Mouse (Mus musculus) inflammation-experienced regulatory T-cells, adult 6 months (primary cell): ENCODE measurements around the gene Gm11569. TPM values are rescaled to one million over a fixed set of nuclear protein-coding genes. Genes with fewer than 3 reads are reported as not detected.
"Not testable (repeated sequence)": the region's sequence is repeated elsewhere in the genome, so short reads cannot be mapped to it uniquely, and the experiment has no call there.

ENCODE experiments used
- ATAC-seq: one replicate; pipeline ENCODE4 v1.8.0; 2017
- polyA plus RNA-seq, 3 experiments: library from polyadenylated mRNA; unstranded; fragments of 100-300 nt; shearing (Covaris generic); gene quantifications; one replicate each; pipeline ENCODE4 v1.2.1; 2017

Gm11569 gene
- not detected for polyA plus RNA-seq

DNA sequence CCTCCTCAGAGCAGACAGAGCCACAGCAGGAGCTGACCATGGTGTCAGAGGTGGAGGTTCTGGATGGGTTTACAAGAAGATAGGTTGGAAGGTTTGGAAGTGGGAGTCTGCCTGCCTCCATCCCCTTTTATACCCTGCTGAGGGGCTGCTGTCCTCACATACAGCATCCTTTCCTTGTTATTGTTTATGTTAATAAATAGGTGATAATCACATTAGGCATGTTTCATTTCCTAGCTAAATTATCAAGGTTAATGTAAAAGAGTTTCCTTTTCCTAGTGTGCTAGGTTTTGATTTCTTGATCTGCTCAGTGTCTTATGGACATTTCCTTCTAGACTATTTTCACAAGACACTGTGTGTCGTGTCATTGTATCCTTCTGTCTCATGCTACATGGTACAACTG is at the start of gene Gm11569:
Gm11569 (minus strand) TSS at position 101 of the 400 bp plus-strand sequence.
- not testable (repeated sequence) for ATAC-seq

DNA sequence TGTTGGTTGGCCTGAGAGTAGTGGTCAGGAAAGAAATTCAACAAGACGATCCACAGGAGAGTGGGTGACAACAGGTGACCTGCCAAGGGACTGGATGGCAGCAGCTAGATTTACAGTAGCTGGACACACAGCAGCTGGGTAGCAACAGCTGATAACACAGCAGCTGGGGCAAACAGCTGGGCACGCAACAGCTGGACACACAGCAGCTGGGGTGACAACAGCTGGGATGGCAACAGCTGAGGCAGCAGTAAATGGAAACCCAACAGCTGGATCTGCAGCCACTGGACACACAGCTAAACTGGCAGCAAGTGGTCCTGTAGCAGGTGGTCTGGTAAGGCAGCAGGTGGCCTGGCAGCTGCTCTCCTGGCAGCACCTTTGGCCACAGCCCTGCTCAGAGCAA is 48.0 kb upstream of the Gm11569 start:
- no peak for ATAC-seq

DNA sequence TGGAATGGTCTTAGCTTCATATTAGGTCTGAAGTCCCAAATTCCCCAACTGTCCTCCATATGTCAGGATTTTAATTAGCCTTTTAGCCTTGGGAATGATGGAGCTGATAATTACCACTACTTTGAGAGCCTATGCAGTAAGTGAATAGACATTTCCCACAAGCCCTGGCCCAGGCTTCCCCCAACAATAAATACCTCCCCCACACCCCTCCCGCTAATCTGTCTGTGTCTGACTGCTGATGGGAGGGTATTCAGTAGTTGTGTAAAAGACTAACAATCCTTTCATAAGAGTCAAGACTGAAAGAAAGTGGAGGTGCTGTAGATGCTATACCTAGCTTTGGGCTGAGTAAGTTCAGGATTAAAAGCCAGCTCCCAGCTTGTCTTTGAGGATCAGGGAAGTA is 43.5 kb upstream of the Gm11569 start:
- ATAC-seq, result no peak

DNA sequence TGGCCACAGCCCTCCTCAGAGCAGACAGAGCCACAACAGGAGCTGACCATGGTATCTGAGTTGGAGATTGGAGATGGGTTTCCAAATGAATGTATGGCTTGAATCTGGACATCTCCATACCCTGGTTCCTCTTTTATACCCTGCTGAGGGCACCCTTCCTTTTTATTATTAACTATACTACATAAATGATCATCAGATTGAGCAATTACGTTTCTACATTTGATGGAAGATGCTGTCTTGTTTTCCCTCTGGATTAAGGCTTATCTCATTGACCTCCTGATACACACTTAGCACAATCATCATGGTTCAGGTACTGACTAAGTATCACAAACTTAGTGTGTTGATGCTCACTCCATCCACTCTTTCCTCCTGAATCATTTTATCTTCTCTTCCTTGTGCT is 39.2 kb upstream of the Gm11569 start, which contains the start of gene 2300003K06Rik:
2300003K06Rik (minus strand) TSS at position 101 of the 400 bp plus-strand sequence.
- no peak for ATAC-seq

DNA sequence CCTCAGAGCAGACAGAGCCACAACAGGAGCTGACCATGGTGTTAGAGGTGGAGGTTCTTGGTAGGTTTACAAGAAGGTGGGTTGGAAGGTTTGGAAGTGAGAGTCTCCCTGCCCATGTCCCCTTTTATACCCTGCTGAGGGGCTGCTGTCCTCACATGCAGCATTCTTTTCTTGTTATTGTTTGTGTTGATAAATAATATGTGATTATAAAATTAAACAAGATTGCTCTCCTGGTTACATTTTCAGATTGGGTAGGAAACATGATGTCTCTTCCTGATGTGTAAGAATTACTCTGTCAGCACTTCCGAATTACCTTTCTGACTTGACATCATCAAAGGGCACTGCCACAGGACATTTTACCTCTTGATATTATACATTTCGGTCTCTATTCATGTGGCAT is 16.8 kb upstream of the Gm11569 start, which contains the start of gene Gm11564:
Gm11564 (minus strand) TSS at position 101 of the 400 bp plus-strand sequence.
- ATAC-seq, result not testable (repeated sequence)

DNA sequence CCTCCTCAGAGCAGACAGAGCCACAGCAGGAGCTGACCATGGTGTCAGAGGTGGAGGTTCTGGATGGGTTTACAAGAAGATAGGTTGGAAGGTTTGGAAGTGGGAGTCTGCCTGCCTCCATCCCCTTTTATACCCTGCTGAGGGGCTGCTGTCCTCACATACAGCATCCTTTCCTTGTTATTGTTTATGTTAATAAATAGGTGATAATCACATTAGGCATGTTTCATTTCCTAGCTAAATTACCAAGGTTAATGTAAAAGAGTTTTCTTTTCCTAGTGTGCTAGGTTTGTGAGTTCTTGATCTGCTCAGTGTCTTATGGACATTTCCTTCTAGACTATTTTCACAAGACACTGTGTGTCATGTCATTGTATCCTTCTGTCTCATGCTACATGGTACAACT is 11.1 kb upstream of the Gm11569 start, which contains the start of gene Krtap4-13:
Krtap4-13 (minus strand) TSS at position 101 of the 400 bp plus-strand sequence.
- ATAC-seq, result not testable (repeated sequence)

DNA sequence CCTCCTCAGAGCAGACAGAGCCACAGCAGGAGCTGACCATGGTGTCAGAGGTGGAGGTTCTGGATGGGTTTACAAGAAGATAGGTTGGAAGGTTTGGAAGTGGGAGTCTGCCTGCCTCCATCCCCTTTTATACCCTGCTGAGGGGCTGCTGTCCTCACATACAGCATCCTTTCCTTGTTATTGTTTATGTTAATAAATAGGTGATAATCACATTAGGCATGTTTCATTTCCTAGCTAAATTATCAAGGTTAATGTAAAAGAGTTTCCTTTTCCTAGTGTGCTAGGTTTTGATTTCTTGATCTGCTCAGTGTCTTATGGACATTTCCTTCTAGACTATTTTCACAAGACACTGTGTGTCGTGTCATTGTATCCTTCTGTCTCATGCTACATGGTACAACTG is 5.6 kb upstream of the Gm11569 start, which contains the start of gene Gm11554:
Gm11554 (minus strand) TSS at position 101 of the 400 bp plus-strand sequence.
- ATAC-seq, result not testable (repeated sequence)

DNA sequence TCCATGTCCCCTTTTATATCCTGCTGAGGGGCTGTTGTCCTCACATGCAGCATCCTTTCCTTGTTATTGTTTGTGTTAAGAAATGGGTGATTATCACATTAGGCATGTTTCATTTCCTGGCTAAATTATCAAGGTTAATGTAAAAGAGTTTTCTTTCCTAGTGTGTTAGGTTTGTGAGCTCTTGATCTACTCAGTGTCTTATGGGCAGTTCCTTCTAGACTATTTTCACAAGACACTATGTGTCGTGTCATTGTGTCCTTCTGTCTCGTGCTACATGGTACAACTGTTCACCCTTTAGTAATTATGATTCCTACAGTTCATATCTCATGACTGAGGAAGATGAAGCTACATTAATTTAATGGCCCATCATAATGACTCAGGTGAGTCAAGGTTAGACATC is 5.4 kb downstream of the Gm11569 start, which contains the start of gene Gm11596:
Gm11596 (minus strand) TSS at position 101 of the 400 bp plus-strand sequence.
- ATAC-seq, result no peak

DNA sequence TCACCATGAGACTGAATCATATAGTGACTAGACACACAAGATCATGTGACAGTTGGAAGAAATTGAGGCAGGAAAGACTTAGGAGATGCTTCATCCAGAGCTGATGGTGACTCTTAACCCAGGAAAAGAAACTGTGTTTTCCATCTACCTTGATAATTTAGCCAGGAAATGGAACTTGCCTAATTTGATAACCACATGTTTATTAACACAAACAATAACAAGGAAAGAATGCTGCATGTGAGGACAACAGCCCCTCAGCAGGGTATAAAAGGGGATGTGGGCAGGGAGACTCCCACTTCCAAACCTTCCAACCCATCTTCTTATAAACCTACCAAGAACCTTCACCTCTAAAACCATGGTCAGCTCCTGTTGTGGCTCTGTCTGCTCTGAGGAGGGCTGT is 13.8 kb downstream of the Gm11569 start, which contains the start of gene Krtap4-9:
Krtap4-9 (plus strand) TSS at position 301 of the 400 bp plus-strand sequence.
- not testable (repeated sequence) for ATAC-seq

DNA sequence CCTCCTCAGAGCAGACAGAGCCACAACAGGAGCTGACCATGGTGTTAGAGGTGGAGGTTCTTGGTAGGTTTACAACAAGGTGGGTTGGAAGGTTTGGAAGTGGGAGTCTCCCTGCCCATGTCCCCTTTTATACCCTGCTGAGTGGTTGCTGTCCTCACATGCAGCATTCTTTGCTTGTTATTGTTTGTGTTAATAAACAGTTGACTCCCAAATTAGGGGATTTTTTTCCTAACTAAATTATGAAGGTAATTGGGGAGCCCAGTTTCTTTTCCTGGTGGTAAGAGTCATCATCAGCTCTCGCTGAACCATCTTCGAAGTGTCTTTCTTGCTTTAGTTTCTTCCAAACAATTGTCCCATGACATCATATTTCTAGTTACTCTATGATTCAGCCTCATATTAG is 18.1 kb downstream of the Gm11569 start, which contains the start of gene Krtap4-8:
Krtap4-8 (minus strand) TSS at position 101 of the 400 bp plus-strand sequence.
- no peak for ATAC-seq

DNA sequence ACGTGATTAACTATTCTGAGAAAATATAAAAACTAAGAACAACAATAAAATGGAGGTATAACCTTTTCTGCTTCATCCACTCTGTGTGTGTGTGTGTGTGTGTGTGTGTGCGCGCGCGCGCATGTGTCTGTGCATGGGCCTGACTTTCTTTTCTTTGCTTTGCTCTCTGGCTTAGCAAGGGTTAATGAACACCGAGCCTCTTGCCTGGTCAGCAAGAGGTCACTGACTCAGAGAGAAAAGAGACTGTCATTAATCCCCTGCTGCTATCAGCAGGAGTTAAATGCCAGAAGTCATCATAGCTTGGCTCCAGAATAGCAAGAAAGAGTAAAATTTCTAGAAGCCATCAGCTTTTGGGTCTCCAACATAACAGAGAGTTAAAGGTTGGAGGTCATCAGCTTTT is 20.3 kb downstream of the Gm11569 start:
- no peak for ATAC-seq

DNA sequence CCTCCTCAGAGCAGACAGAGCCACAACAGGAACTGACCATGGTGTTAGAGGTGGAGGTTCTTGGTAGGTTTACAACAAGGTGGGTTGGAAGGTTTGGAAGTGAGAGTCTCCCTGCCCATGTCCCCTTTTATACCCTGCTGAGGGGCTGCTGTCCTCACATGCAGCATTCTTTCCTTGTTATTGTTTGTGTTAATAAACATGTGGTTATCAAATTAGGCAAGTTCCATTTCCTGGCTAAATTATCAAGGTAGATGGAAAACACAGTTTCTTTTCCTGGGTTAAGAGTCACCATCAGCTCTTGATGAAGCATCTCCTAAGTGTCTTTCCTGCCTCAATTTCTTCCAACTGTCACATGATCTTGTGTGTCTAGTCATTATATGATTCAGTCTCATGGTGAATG is 25.9 kb downstream of the Gm11569 start, which contains the start of gene Gm11595:
Gm11595 (minus strand) TSS at position 101 of the 400 bp plus-strand sequence.
- not testable (repeated sequence) for ATAC-seq

DNA sequence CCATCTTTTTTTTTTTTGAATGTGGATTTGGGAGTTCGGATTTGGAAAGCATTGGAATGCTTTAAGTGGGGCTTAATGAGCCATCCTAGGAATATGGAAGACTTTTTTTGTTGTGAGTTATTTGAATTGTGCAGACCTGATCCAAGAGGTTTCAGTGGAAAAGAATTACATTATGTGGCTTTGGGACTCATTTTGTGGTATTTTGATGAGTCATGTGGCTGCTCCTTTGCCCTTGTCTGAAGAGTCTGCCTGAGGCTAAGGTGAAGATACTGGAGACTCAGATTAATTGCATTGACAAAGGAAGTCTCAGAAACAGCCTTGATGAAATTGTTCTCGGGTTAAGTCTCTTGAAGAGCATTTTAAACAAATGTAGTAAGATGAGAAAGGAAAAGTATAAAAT is 30.3 kb downstream of the Gm11569 start:
- ATAC-seq, result no peak

DNA sequence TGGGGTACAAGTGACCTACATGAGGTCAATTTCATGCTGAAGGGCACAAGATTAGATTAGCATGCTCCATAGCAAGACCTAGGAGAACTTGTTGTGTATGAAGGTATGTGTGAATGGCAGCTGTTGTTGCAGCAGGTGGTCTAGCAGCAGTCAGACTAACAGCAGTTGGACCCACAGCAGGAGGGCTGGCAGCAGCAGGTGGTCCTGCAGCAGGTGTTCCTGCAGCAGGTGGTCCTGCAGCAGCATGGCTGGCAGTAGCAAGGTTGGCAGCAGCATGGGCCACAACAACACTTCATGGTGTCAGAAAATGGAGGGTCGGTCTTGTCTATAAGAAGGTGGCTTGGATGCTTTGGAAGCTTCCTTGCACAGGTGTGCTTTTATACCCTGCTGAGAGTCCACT is 39.9 kb downstream of the Gm11569 start:
- no peak for ATAC-seq

Other genes starting within 250 kb of the Gm11569 start
- gene Krtap3-3, start 248.1 kb downstream of the Gm11569 start, polyA plus RNA-seq, result not detected
- not detected for gene Krtap3-2, start 242.1 kb downstream of the Gm11569 start, polyA plus RNA-seq
- gene Gm11939, start 239.5 kb downstream of the Gm11569 start, polyA plus RNA-seq, result not detected
- not detected for gene Krtap3-1, start 232.3 kb downstream of the Gm11569 start, polyA plus RNA-seq
- gene Krtap1-5, start 217.9 kb downstream of the Gm11569 start, polyA plus RNA-seq, result not detected
- gene Krtap1-4, start 215.3 kb downstream of the Gm11569 start, polyA plus RNA-seq, result not detected
- gene Krtap1-3, start 207.6 kb downstream of the Gm11569 start, polyA plus RNA-seq, result not detected
- gene Krtap9-3, start 200.8 kb downstream of the Gm11569 start, polyA plus RNA-seq, result not detected
- not detected for gene Gm11938, start 195.6 kb downstream of the Gm11569 start, polyA plus RNA-seq
- not detected for gene Gm11937, start 188.7 kb downstream of the Gm11569 start, polyA plus RNA-seq
- gene Krtap2-4, start 184.1 kb downstream of the Gm11569 start, polyA plus RNA-seq, result not detected
- not detected for gene Gm11562, start 178.5 kb downstream of the Gm11569 start, polyA plus RNA-seq
- gene Krtap4-1, start 170.7 kb downstream of the Gm11569 start, polyA plus RNA-seq, result not detected
- gene Krtap4-2, start 163.8 kb downstream of the Gm11569 start, polyA plus RNA-seq, result not detected
- gene Krtap4-7, start 154.8 kb downstream of the Gm11569 start, polyA plus RNA-seq, result not detected
- gene Gm11555, start 148.7 kb downstream of the Gm11569 start, polyA plus RNA-seq, result not detected
- not detected for gene Gm11563, start 140.0 kb downstream of the Gm11569 start, polyA plus RNA-seq
- not detected for gene Krtap4-6, start 133.0 kb downstream of the Gm11569 start, polyA plus RNA-seq
- gene Gm14190, start 108.2 kb downstream of the Gm11569 start, polyA plus RNA-seq, result not detected
- not detected for gene Gm14180, start 64.6 kb downstream of the Gm11569 start, polyA plus RNA-seq
- gene Gm11595, start 26.0 kb downstream of the Gm11569 start, polyA plus RNA-seq, result not detected
- not detected for gene Krtap4-8, start 18.2 kb downstream of the Gm11569 start, polyA plus RNA-seq
- not detected for gene Krtap4-9, start 13.7 kb downstream of the Gm11569 start, polyA plus RNA-seq
- gene Gm11596, start 5.5 kb downstream of the Gm11569 start, polyA plus RNA-seq, result not detected
- gene Gm11554, start 5.5 kb upstream of the Gm11569 start, polyA plus RNA-seq, result not detected
- not detected for gene Krtap4-13, start 11.0 kb upstream of the Gm11569 start, polyA plus RNA-seq
- gene Gm11564, start 16.7 kb upstream of the Gm11569 start, polyA plus RNA-seq, result not detected
- gene 2300003K06Rik, start 39.1 kb upstream of the Gm11569 start, polyA plus RNA-seq, result not detected
- not detected for gene Krtap4-16, start 52.7 kb upstream of the Gm11569 start, polyA plus RNA-seq
- gene Gm11568, start 59.0 kb upstream of the Gm11569 start, polyA plus RNA-seq, result not detected
- not detected for gene Gm11559, start 65.5 kb upstream of the Gm11569 start, polyA plus RNA-seq
- not detected for gene Krtap9-1, start 74.5 kb upstream of the Gm11569 start, polyA plus RNA-seq
- gene Gm11567, start 80.3 kb upstream of the Gm11569 start, polyA plus RNA-seq, result not detected
- gene Krtap31-1, start 109.0 kb upstream of the Gm11569 start, polyA plus RNA-seq, result not detected
- not detected for gene Gm11565, start 115.8 kb upstream of the Gm11569 start, polyA plus RNA-seq
- gene Krtap31-2, start 137.4 kb upstream of the Gm11569 start, polyA plus RNA-seq, result not detected
- not detected for gene Krtap9-5, start 149.5 kb upstream of the Gm11569 start, polyA plus RNA-seq
- not detected for gene Krtap29-1, start 180.1 kb upstream of the Gm11569 start, polyA plus RNA-seq
- not detected for gene Krtap16-1, start 187.7 kb upstream of the Gm11569 start, polyA plus RNA-seq
- not detected for gene Krtap17-1, start 195.1 kb upstream of the Gm11569 start, polyA plus RNA-seq
- not detected for gene Krt33a, start 217.3 kb upstream of the Gm11569 start, polyA plus RNA-seq
- not detected for gene Krt33b, start 230.9 kb upstream of the Gm11569 start, polyA plus RNA-seq
- gene Krt34, start 242.6 kb upstream of the Gm11569 start, polyA plus RNA-seq, result not detected